8 mouse cellular contexts compared by ENCODE assay signal in genomic region chr7:139389213-139389761, GRCm38 (mm10). TPM values are rescaled to one million over a fixed set of nuclear protein-coding genes. Genes with fewer than 3 reads are reported as not detected.
DNase-seq lines count a peak whose midpoint lies in the region; ATAC-seq and TF ChIP-seq lines count a peak whose summit lies in the region.

No protein-coding gene starts in this region.

- no peak for DNase-seq in gastrocnemius, adult 2 months
- DNase-seq in gastrocnemius, postnatal 4 days (ENCODE audit: low spot score in 2 of 2): no peak
- DNase-seq in c-Kit-positive CD71-positive TER-119-positive erythroid progenitor cells, embryonic 14.5 days (ENCODE audit: low spot score): no peak
- DNase-seq in B cell, adult 2 months: no peak

- ATAC-seq in embryonic facial prominence, embryonic 12.5 days (ENCODE audit: insufficient number of reproducible peaks, insufficient read depth, low FRiP score, low TSS enrichment): peak; percentile 54
- peak; percentile 3 for ATAC-seq in inflammation-experienced regulatory T-cells, adult 6 months
- 0 out of 2 replicates have a peak, but pooled peaks have one; percentile 11 for ATAC-seq in megakaryocyte, adult 5-6 weeks (ENCODE audit: poor library complexity, severe bottlenecking)

- H3K4me3 ChIP-seq in gastrocnemius, adult 2 months: peak overlapping the region; percentile 82
- H3K4me3 ChIP-seq in E14TG2a.4 (replicated peaks; ENCODE audit: low read length): peak overlapping the region; percentile 92
- H3K4me3 ChIP-seq in embryonic facial prominence, embryonic 12.5 days: peak overlapping the region; percentile 92

- intact Hi-C loops in gastrocnemius, adult 2 months (cut with DNase I): loop anchor here (2.0 to 5.0 kb wide), 3 partner anchors 20 to 142 kb away; partner anchors contain the start of gene Pwwp2b

- no peaks in the 10 kb centered on the region for H3K9me3 ChIP-seq in E14TG2a.4 (ENCODE audit: low read length)
- H3K9me3 ChIP-seq in embryonic facial prominence, embryonic 12.5 days: no peaks in the 10 kb centered on the region

- H3K4me1 ChIP-seq in E14TG2a.4 (replicated peaks; ENCODE audit: low read depth, low read length): peaks cover 27% of the 10 kb centered on the region
- H3K4me1 ChIP-seq in embryonic facial prominence, embryonic 12.5 days: peaks cover 26% of the 10 kb centered on the region

- under 1% methylated on average over 53 of the region's 53 CpGs for WGBS in embryonic facial prominence, embryonic 12.5 days

- peak overlapping the region; percentile 55 for H3K4me2 ChIP-seq in embryonic facial prominence, embryonic 12.5 days (replicated peaks)

- H3K36me3 ChIP-seq in E14TG2a.4 (ENCODE audit: insufficient read depth, low read length): no peaks in the 10 kb centered on the region
- H3K36me3 ChIP-seq in embryonic facial prominence, embryonic 12.5 days: no peaks in the 10 kb centered on the region

- peak; percentile 11; the same call in 1 of the 2 replicates for TF ChIP-seq CTCF in gastrocnemius, adult 2 months (IDR thresholded peaks at IDR 0.05)
- no peak for TF ChIP-seq CTCF in E14TG2a.4 (conservative IDR thresholded peaks at IDR 0.05; ENCODE audit: low read length)

- H3K27ac ChIP-seq in gastrocnemius, adult 2 months: peak overlapping the region; percentile 97
- H3K27ac ChIP-seq in embryonic facial prominence, embryonic 12.5 days: peak overlapping the region; percentile 76

- peak overlapping the region; percentile 95 for H3K9ac ChIP-seq in embryonic facial prominence, embryonic 12.5 days

- H3K27me3 ChIP-seq in E14TG2a.4 (ENCODE audit: insufficient read depth, low read length): peaks cover 33% of the 10 kb centered on the region
- H3K27me3 ChIP-seq in embryonic facial prominence, embryonic 12.5 days: no peaks in the 10 kb centered on the region

RNA-seq across cellular contexts. Expression of gene Inpp5a, which starts 0.4 kb away (rescaled TPM):
- 10 to 100 TPM; 77.2 to 95.0 TPM for total RNA-seq in gastrocnemius, adult 2 months (2021)
- 100 to 1,000 TPM; 104 TPM for total RNA-seq in gastrocnemius, postnatal 4 days (2021)
- 29.9 and 34.1 TPM in 2 replicates for polyA plus RNA-seq in embryonic facial prominence, embryonic 12.5 days (2016; fragmentation: Nextera tagmentation; extraction: Ambion mirVana)
- polyA plus RNA-seq in inflammation-experienced regulatory T-cells, adult 6 months (2017; shearing (Covaris generic)): 1 to 10 TPM; 2.5 to 9.3 (median 7.2) TPM
- 11.4 and 11.9 TPM in 2 replicates for total RNA-seq in megakaryocyte, adult 5-6 weeks (2015)
- total RNA-seq in megakaryocyte, adult 5-6 weeks (2017): 7.6 and 10.5 TPM in 2 replicates

Comparison
In these comparisons a context has a peak if more than half of its experiments do, and no peak if none do; other contexts are left out.
1. ATAC-seq: peak in every context shown above with its lines; median percentile 54 in embryonic facial prominence, embryonic 12.5 days; 11 in megakaryocyte, adult 5-6 weeks; 3 in inflammation-experienced regulatory T-cells, adult 6 months.
2. RNA of gene Inpp5a, which starts 0.4 kb away (total RNA-seq): 104 TPM in gastrocnemius, postnatal 4 days and 77.2 to 95.0 TPM in gastrocnemius, adult 2 months; 7.6 to 11.9 TPM in megakaryocyte, adult 5-6 weeks; every median in the first group is over 4 times any median in the second.
3. Peak in every context shown above with its lines, with median percentiles within 50 percentile points of each other: H3K4me3 ChIP-seq.